Mouse (Mus musculus): ENCODE measurements around the gene Bbip1.

DNA sequence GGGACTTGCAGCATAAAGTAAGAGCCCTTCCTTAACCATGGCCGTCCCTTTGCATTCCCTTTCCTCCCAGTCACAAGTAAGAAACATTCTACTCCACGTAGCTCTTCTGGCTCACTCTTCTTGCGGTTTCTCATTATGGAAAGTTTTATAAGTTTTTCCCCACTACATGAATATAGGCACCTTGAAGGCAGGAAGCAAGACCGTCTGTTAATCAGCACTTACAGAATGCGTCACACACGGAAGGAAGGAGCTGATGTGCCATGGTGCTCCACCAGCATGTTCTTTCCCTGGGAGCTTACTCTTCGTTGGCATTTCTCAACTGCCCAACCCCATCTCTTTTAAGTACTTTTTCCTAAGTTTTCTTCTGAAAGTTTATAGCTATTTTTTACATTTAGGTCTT lies 27.5 kb upstream of the Bbip1 start:
- TF ChIP-seq CHD2 (IDR thresholded peaks at IDR 0.05; ENCODE audit: low read depth, low read length) (no peak), MAFK (IDR thresholded peaks at IDR 0.05; ENCODE audit: insufficient read depth, low read depth, low read length) (no peak)
